Comparison of ENCODE assay signal across 9 mouse cellular contexts in genomic region chr8:119446990-119447780, GRCm38 (mm10). TPM values are rescaled to one million over a fixed set of nuclear protein-coding genes. Genes with fewer than 3 reads are reported as not detected.
DNase-seq lines count a peak whose midpoint lies in the region; ATAC-seq lines count a peak whose summit lies in the region.
"Had no signal": no experiment of that assay in that cellular context is flagged by ENCODE, and none has a peak within 500 bp of the region (broad histone marks: within the 10 kb centered on the region; RNA-seq: fewer than 3 reads in every experiment).

No protein-coding gene starts in this region.

- DNase-seq in heart, postnatal 25 days (ENCODE audit: low spot score): no peak
- DNase-seq in embryo, embryonic 10 days (ENCODE audit: low spot score): peak; percentile 28
- DNase-seq in hindbrain, embryonic 11.5 days (ENCODE audit: low spot score): peak; percentile 57
- peak; percentile 94 for DNase-seq in midbrain, embryonic 11.5 days (ENCODE audit: low spot score, missing footprints)
- no peak for DNase-seq in right cerebral cortex, postnatal 25 days
- DNase-seq in urinary bladder, postnatal 25 days (ENCODE audit: low spot score): no peak
- DNase-seq in cerebellum, postnatal 36 days: no peak

- peak overlapping the region; percentile 75 for H3K9ac ChIP-seq in heart, embryonic 14.5 days (ENCODE audit: low read length)
- H3K9ac ChIP-seq in hindbrain, embryonic 11.5 days (ENCODE audit: low read depth, low read length): peak overlapping the region; percentile 78
- H3K9ac ChIP-seq in midbrain, embryonic 11.5 days (ENCODE audit: low read length): peak overlapping the region; percentile 78

- H3K36me3 ChIP-seq in heart, embryonic 14.5 days (ENCODE audit: control insufficient read depth, insufficient read depth, low read length): no peaks in the 10 kb centered on the region
- no peaks in the 10 kb centered on the region for H3K36me3 ChIP-seq in hindbrain, embryonic 11.5 days (ENCODE audit: control insufficient read depth, insufficient read depth, low read length)
- no peaks in the 10 kb centered on the region for H3K36me3 ChIP-seq in midbrain, embryonic 11.5 days (ENCODE audit: control insufficient read depth, insufficient read depth, low read length)
- H3K36me3 ChIP-seq: G1E had no signal

- H3K27me3 ChIP-seq in heart, embryonic 14.5 days (ENCODE audit: control insufficient read depth, insufficient read depth, low read length): peaks cover 63% of the 10 kb centered on the region
- H3K27me3 ChIP-seq in hindbrain, embryonic 11.5 days (ENCODE audit: control insufficient read depth, insufficient read depth, low read length): peaks cover 11% of the 10 kb centered on the region
- H3K27me3 ChIP-seq in midbrain, embryonic 11.5 days (ENCODE audit: control insufficient read depth, insufficient read depth, low read length): peaks cover 7% of the 10 kb centered on the region

- 2% methylated on average over 52 of the region's 80 CpGs for WGBS in heart, embryonic 14.5 days
- WGBS in hindbrain, embryonic 11.5 days: 0% methylated on average over 52 of the region's 80 CpGs
- WGBS in midbrain, embryonic 11.5 days: under 1% methylated on average over 46 of the region's 80 CpGs

- H3K9me3 ChIP-seq in heart, embryonic 14.5 days (ENCODE audit: control insufficient read depth, low read length): no peaks in the 10 kb centered on the region
- H3K9me3 ChIP-seq in hindbrain, embryonic 11.5 days (ENCODE audit: control insufficient read depth, low read length): no peaks in the 10 kb centered on the region
- H3K9me3 ChIP-seq in midbrain, embryonic 11.5 days (ENCODE audit: control insufficient read depth, low read length): no peaks in the 10 kb centered on the region

- no peak for ATAC-seq in heart, embryonic 14.5 days (ENCODE audit: insufficient number of reproducible peaks, insufficient read depth, low FRiP score, low read depth)
- peak; percentile 46; the same call in 1 of the 2 replicates for ATAC-seq in hindbrain, embryonic 11.5 days (ENCODE audit: low FRiP score)
- peak; percentile 73 for ATAC-seq in midbrain, embryonic 11.5 days (ENCODE audit: low FRiP score)

- no peak overlapping the region for H3K27ac ChIP-seq in heart, embryonic 14.5 days (replicated peaks in 1 of 2; ENCODE audit: control insufficient read depth in 1 of 2, insufficient read depth in 1 of 2, low read depth in 2 of 2, low read length in 2 of 2)
- no peak overlapping the region for H3K27ac ChIP-seq in hindbrain, embryonic 11.5 days (ENCODE audit: low read depth, low read length)
- H3K27ac ChIP-seq in midbrain, embryonic 11.5 days (ENCODE audit: low read depth, low read length): no peak overlapping the region

- H3K4me2 ChIP-seq in heart, embryonic 14.5 days (ENCODE audit: low read length): peak overlapping the region; percentile 99
- peak overlapping the region; percentile 89 for H3K4me2 ChIP-seq in hindbrain, embryonic 11.5 days (replicated peaks; ENCODE audit: low read depth, low read length)
- peak overlapping the region; percentile 90 for H3K4me2 ChIP-seq in midbrain, embryonic 11.5 days

- H3K4me1 ChIP-seq in heart, embryonic 14.5 days (ENCODE audit: control insufficient read depth in 2 of 2, insufficient read depth in 2 of 2, low read length in 2 of 2): 0 out of 4 replicates have a peak, but pooled peaks cover 0 to 4% of the 10 kb centered on the region in 2 experiments
- H3K4me1 ChIP-seq in hindbrain, embryonic 11.5 days (replicated peaks; ENCODE audit: control insufficient read depth, insufficient read depth, low read length): no peaks in the 10 kb centered on the region
- peaks cover 7% of the 10 kb centered on the region; the same call in 1 of the 2 replicates for H3K4me1 ChIP-seq in midbrain, embryonic 11.5 days (ENCODE audit: control insufficient read depth, insufficient read depth, low read length)

- peak overlapping the region; percentile 45 to 65 for H3K4me3 ChIP-seq in heart, embryonic 14.5 days (ENCODE audit: control insufficient read depth in 1 of 2, insufficient read depth in 1 of 2, low read depth in 1 of 2, low read length in 2 of 2)
- H3K4me3 ChIP-seq in hindbrain, embryonic 11.5 days (ENCODE audit: low read depth, low read length): peak overlapping the region; percentile 73
- H3K4me3 ChIP-seq in midbrain, embryonic 11.5 days (ENCODE audit: low read depth, low read length): peak overlapping the region; percentile 59

- intact Hi-C loops in heart, postnatal 25 days (cut with DNase I): loop anchor here (5.0 kb wide), 1 partner anchor 230 kb away; no protein-coding TSS in a partner anchor

RNA-seq across cellular contexts. Expression of gene Necab2, which starts 0.7 kb away (rescaled TPM):
- polyA plus RNA-seq in heart, embryonic 14.5 days (2014; fragmentation: Nextera tagmentation; extraction: Ambion mirVana): 0.27 TPM in 1 of 2 replicates, not detected in the other
- not detected for total RNA-seq in heart, postnatal 25 days (2021)
- polyA plus RNA-seq in hindbrain, embryonic 11.5 days (2014; fragmentation: Nextera tagmentation; extraction: Ambion mirVana): 14.5 and 17.2 TPM in 2 replicates
- 18.9 and 20.3 TPM in 2 replicates for polyA plus RNA-seq in midbrain, embryonic 11.5 days (2014; fragmentation: Nextera tagmentation; extraction: Ambion mirVana)
- total RNA-seq: G1E had no signal
- polyA plus RNA-seq: G1E had no signal

RNA-seq across cellular contexts. Expression of gene Osgin1, which starts 13.3 kb away (rescaled TPM):
- polyA plus RNA-seq in heart, embryonic 14.5 days (2014; fragmentation: Nextera tagmentation; extraction: Ambion mirVana): 0.47 and 0.66 TPM in 2 replicates
- total RNA-seq in heart, postnatal 25 days (2021): 1 to 10 TPM; 3.1 to 5.5 TPM
- 0.23 TPM in 1 of 2 replicates, not detected in the other for polyA plus RNA-seq in hindbrain, embryonic 11.5 days (2014; fragmentation: Nextera tagmentation; extraction: Ambion mirVana)
- polyA plus RNA-seq in midbrain, embryonic 11.5 days (2014; fragmentation: Nextera tagmentation; extraction: Ambion mirVana): 0.21 and 0.26 TPM in 2 replicates

RNA-seq across cellular contexts. Expression of gene Mlycd, which starts 52.5 kb away (rescaled TPM):
- 25.0 and 25.4 TPM in 2 replicates for polyA plus RNA-seq in heart, embryonic 14.5 days (2014; fragmentation: Nextera tagmentation; extraction: Ambion mirVana)
- 100 to 1,000 TPM; 109 to 111 TPM for total RNA-seq in heart, postnatal 25 days (2021)
- polyA plus RNA-seq in hindbrain, embryonic 11.5 days (2014; fragmentation: Nextera tagmentation; extraction: Ambion mirVana): 9.2 and 10.7 TPM in 2 replicates
- polyA plus RNA-seq in midbrain, embryonic 11.5 days (2014; fragmentation: Nextera tagmentation; extraction: Ambion mirVana): 11.3 and 11.6 TPM in 2 replicates

RNA-seq across cellular contexts. Expression of gene Slc38a8, which starts 54.3 kb away (rescaled TPM):
- polyA plus RNA-seq in heart, embryonic 14.5 days (2014; fragmentation: Nextera tagmentation; extraction: Ambion mirVana): not detected in 2 replicates
- not detected for total RNA-seq in heart, postnatal 25 days (2021)
- 0.11 TPM in 1 of 2 replicates, not detected in the other for polyA plus RNA-seq in hindbrain, embryonic 11.5 days (2014; fragmentation: Nextera tagmentation; extraction: Ambion mirVana)
- polyA plus RNA-seq in midbrain, embryonic 11.5 days (2014; fragmentation: Nextera tagmentation; extraction: Ambion mirVana): not detected in 2 replicates
- polyA plus RNA-seq: G1E had no signal

Comparison
In these comparisons a context has a peak if more than half of its experiments do, and no peak if none do; other contexts are left out.
1. DNase-seq: peak in embryo, embryonic 10 days (single experiment), hindbrain, embryonic 11.5 days (single experiment) and midbrain, embryonic 11.5 days (single experiment); none in heart, postnatal 25 days (single experiment), right cerebral cortex, postnatal 25 days (single experiment), urinary bladder, postnatal 25 days (single experiment) and cerebellum, postnatal 36 days (0 of 2).
2. RNA of gene Necab2, which starts 0.7 kb away (polyA plus RNA-seq): 18.9 to 20.3 TPM in midbrain, embryonic 11.5 days and 14.5 to 17.2 TPM in hindbrain, embryonic 11.5 days; 0.27 TPM in heart, embryonic 14.5 days; every median in the first group is over 10 times any median in the second.
3. Peak in every context shown above with its lines, with median percentiles within 50 percentile points of each other: H3K4me2 ChIP-seq, H3K4me3 ChIP-seq and H3K9ac ChIP-seq.